ENCODE assay signal across 8 mouse cellular contexts in the genomic region with DNA sequence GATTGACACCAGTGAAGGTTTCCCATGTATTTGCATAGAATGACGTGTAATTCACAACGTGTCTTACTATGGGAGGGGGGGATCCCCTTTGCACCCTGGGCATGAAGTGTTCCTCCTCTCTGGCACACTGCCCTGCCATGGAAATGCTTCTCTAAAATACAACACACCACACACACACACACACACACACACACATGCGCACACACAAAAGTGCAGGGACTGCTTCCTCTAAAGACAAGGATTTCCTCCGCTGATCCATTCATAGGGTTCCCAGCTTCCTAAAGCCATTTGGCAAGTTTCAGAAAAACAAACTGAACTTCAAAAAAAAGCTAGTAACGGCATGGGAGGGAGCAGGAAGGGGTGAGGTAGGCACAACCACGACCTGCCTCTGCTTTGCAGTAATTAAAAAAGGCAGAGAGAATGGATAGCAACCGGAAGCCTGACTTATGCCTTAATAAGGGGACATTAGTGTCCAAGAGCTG. TPM values are rescaled to one million over a fixed set of nuclear protein-coding genes. Genes with fewer than 3 reads are reported as not detected.
DNase-seq lines count a peak whose midpoint lies in the region; ATAC-seq and TF ChIP-seq lines count a peak whose summit lies in the region.
"Had no signal": no experiment of that assay in that cellular context is flagged by ENCODE, and none has a peak within 500 bp of the region (broad histone marks: within the 10 kb centered on the region; RNA-seq: fewer than 3 reads in every experiment).

No protein-coding gene starts in this region.

- in situ Hi-C loops in CH12.LX (cut with MboI; ENCODE audit: low pct_ligation_motif_present, low pct_unique_long_range_greater_than_20kb, low sequenced_read_pairs) = no loop called here

- peaks cover 86 to 99% of the 10 kb centered on the region in 2 experiments for H3K36me3 ChIP-seq in CH12.LX (replicated peaks in 1 of 2; ENCODE audit: control insufficient read depth in 1 of 2, insufficient read depth in 1 of 2, low read length in 1 of 2)
- no peaks in the 10 kb centered on the region for H3K36me3 ChIP-seq in lung, postnatal 0 days (ENCODE audit: insufficient read depth, low read length)

- no peak for TF ChIP-seq EP300 in CH12.LX (IDR thresholded peaks at IDR 0.05; ENCODE audit: low read length)
- peak; percentile 73 for TF ChIP-seq EP300 in lung, postnatal 0 days (IDR thresholded peaks at IDR 0.05)

- dilution Hi-C loops in CH12.LX (cut with MboI; ENCODE audit: extremely low pct_ligation_motif_present, extremely low pct_unique_long_range_greater_than_20kb, low sequenced_read_pairs) = no loop called here

- H3K4me3 ChIP-seq in CH12.LX (replicated peaks in 1 of 3; ENCODE audit: low read depth in 2 of 3, low read length in 2 of 3, poor library complexity in 1 of 3) = no peak overlapping the region
- H3K4me3 ChIP-seq in lung, postnatal 0 days (ENCODE audit: low read depth, low read length) = no peak overlapping the region
- H3K4me3 ChIP-seq: limb, embryonic 13.5 days had no signal

- peak overlapping the region; percentile 59 for H3K27ac ChIP-seq in CH12.LX (ENCODE audit: insufficient read depth, low read depth)
- no peak overlapping the region for H3K27ac ChIP-seq in lung, postnatal 0 days (ENCODE audit: low read length)
- H3K27ac ChIP-seq: limb, embryonic 13.5 days had no signal

- intact Hi-C loops in heart, postnatal 36 days (cut with DNase I) = no loop called here

- WGBS in lung, postnatal 0 days = 31% methylated on average over 7 of the region's 7 CpGs

- peaks cover 28% of the 10 kb centered on the region for H3K9me3 ChIP-seq in CH12.LX (replicated peaks; ENCODE audit: low read length)
- no peaks in the 10 kb centered on the region for H3K9me3 ChIP-seq in lung, postnatal 0 days (ENCODE audit: low read length)

- no peak overlapping the region for H3K9ac ChIP-seq in CH12.LX (ENCODE audit: insufficient read depth, low read depth)
- H3K9ac ChIP-seq in lung, postnatal 0 days (replicated peaks; ENCODE audit: low read depth) = no peak overlapping the region
- H3K9ac ChIP-seq: limb, embryonic 13.5 days had no signal

- H3K27me3 ChIP-seq in CH12.LX (replicated peaks) = no peaks in the 10 kb centered on the region
- no peaks in the 10 kb centered on the region for H3K27me3 ChIP-seq in lung, postnatal 0 days (replicated peaks; ENCODE audit: insufficient read depth, low read length)
- H3K27me3 ChIP-seq: limb, embryonic 13.5 days had no signal

- DNase-seq in CH12.LX (ENCODE audit: extremely low read depth) = peak; percentile 65
- peak; percentile 62 for DNase-seq in adrenal gland, postnatal 14 days
- DNase-seq in heart, postnatal 36 days = peak; percentile 55 to 61
- DNase-seq in lung, postnatal 0 days (ENCODE audit: low spot score) = peak; percentile 60
- DNase-seq in layer of hippocampus, postnatal 14 days (ENCODE audit: low spot score in 2 of 2) = no peak
- no peak for DNase-seq in right cerebral cortex, postnatal 4 days
- DNase-seq in cerebellum, postnatal 4 days (ENCODE audit: low spot score in 2 of 2) = no peak

- peak; percentile 64 for ATAC-seq in lung, postnatal 0 days

- peaks cover 30 to 90% of the 10 kb centered on the region in 2 experiments for H3K4me1 ChIP-seq in CH12.LX (ENCODE audit: control insufficient read depth in 1 of 2, insufficient read depth in 2 of 2)
- H3K4me1 ChIP-seq in lung, postnatal 0 days (ENCODE audit: insufficient read depth, low read depth, low read length) = no peaks in the 10 kb centered on the region; the same call in 1 of the 2 replicates

- peaks cover 98% of the 10 kb centered on the region for H3K79me2 ChIP-seq in CH12.LX (replicated peaks; ENCODE audit: control insufficient read depth, extremely low read depth, insufficient read depth, poor library complexity, severe bottlenecking)

- TF ChIP-seq POLR2A in CH12.LX (IDR thresholded peaks at IDR 0.05; ENCODE audit: low read depth, low read length) = no peak; the same call in 1 of the 2 replicates

- TF ChIP-seq RAD21 in CH12.LX (IDR thresholded peaks at IDR 0.05; ENCODE audit: low read depth, low read length) = no peak

- TF ChIP-seq CTCF in CH12.LX (conservative IDR thresholded peaks at IDR 0.05 in 1 of 2, IDR thresholded peaks at IDR 0.05 in 1 of 2; ENCODE audit: low read depth in 2 of 2, low read length in 2 of 2) = no peak
- TF ChIP-seq CTCF in lung, postnatal 0 days (IDR thresholded peaks at IDR 0.05) = no peak

- no peak overlapping the region for H3K4me2 ChIP-seq in CH12.LX (ENCODE audit: insufficient read depth, low read depth, poor library complexity, severe bottlenecking)
- H3K4me2 ChIP-seq in lung, postnatal 0 days (replicated peaks; ENCODE audit: low read depth, low read length) = no peak overlapping the region; the same call in 1 of the 2 replicates
- H3K4me2 ChIP-seq: limb, embryonic 13.5 days had no signal

TF ChIP-seq in CH12.LX, 34 proteins besides CTCF, POLR2A, EP300 and RAD21:
- TF ChIP-seq PAX5 (IDR thresholded peaks at IDR 0.05; ENCODE audit: low read length) (no peak), POLR2AphosphoS2 (IDR thresholded peaks at IDR 0.05; ENCODE audit: low read depth, low read length) (peak; percentile 17; the same call in 1 of the 2 replicates), GABPA (IDR thresholded peaks at IDR 0.05; ENCODE audit: insufficient replicate concordance, low read depth, low read length) (no peak), ETS1 (conservative IDR thresholded peaks at IDR 0.05; ENCODE audit: low read depth, low read length) (peak; percentile 61; the same call in 1 of the 2 replicates)

RNA-seq across cellular contexts. Expression of a gene that starts 20.5 kb away (rescaled TPM):
- total RNA-seq in CH12.LX (2012; rRNA removed) (52.5 and 76.2 TPM in 2 replicates), CH12.LX (2014; rRNA removed) (60.5 and 71.7 TPM in 2 replicates)
- 66.2 and 80.6 TPM in 2 replicates for polyA plus RNA-seq in CH12.LX (2012; ENCODE audit: insufficient read length, low read depth)
- 17.6 and 24.0 TPM in 2 replicates for total RNA-seq in adrenal gland, postnatal 14 days (2021)
- total RNA-seq in heart, postnatal 36 days (2021) = 10 to 100 TPM; 49.0 to 57.1 TPM
- polyA plus RNA-seq in lung, postnatal 0 days (2015; fragmentation: Nextera tagmentation; extraction: Ambion mirVana) = 16.9 and 18.2 TPM in 2 replicates
- total RNA-seq in layer of hippocampus, postnatal 14 days (2021) = 10 to 100 TPM; 12.8 to 14.5 TPM

Comparison
In these comparisons a context has a peak if more than half of its experiments do, and no peak if none do; other contexts are left out.
1. DNase-seq: peak in CH12.LX (single experiment), adrenal gland, postnatal 14 days (single experiment), heart, postnatal 36 days (2 of 2) and lung, postnatal 0 days (single experiment); none in layer of hippocampus, postnatal 14 days (0 of 2), right cerebral cortex, postnatal 4 days (single experiment) and cerebellum, postnatal 4 days (0 of 2).